Mouse (Mus musculus): ENCODE measurements around the gene Prlr.

- TF ChIP-seq POLR2A (IDR thresholded peaks at IDR 0.05; ENCODE audit: control insufficient read depth in 1 of 2, insufficient read depth in 1 of 2, low read depth in 1 of 2, low read length in 2 of 2, poor library complexity in 1 of 2): no peak
- TF ChIP-seq CTCF (IDR thresholded peaks at IDR 0.05 in 2 of 3, conservative IDR thresholded peaks at IDR 0.05 in 1 of 3; ENCODE audit: control insufficient read depth in 1 of 3, insufficient read depth in 1 of 3, low read depth in 2 of 3, low read length in 3 of 3, poor library complexity in 1 of 3, severe bottlenecking in 1 of 3): no peak
- TF ChIP-seq MAZ (IDR thresholded peaks at IDR 0.05; ENCODE audit: low read depth, low read length): no peak
- no peak for TF ChIP-seq MAFK (IDR thresholded peaks at IDR 0.05; ENCODE audit: borderline replicate concordance, low read depth, low read length)
- TF ChIP-seq E2F4 (IDR thresholded peaks at IDR 0.05; ENCODE audit: borderline replicate concordance, low read depth, low read length): no peak
- no peak for TF ChIP-seq RCOR1 (IDR thresholded peaks at IDR 0.05; ENCODE audit: low read depth, low read length)
- TF ChIP-seq SMC3 (IDR thresholded peaks at IDR 0.05; ENCODE audit: low read depth, low read length): no peak
- no peak for TF ChIP-seq ZC3H11A (IDR thresholded peaks at IDR 0.05; ENCODE audit: low read depth, low read length)
- TF ChIP-seq EP300 (IDR thresholded peaks at IDR 0.05; ENCODE audit: low read depth in 1 of 2, low read length in 2 of 2): no peak
Observed at GRCm38 (mm10) chr15:10276386-10276785, 99.3 kb downstream of the Prlr start.

Measured in MEL (cell line).